26 mouse cellular contexts compared by ENCODE assay signal in the genomic region with DNA sequence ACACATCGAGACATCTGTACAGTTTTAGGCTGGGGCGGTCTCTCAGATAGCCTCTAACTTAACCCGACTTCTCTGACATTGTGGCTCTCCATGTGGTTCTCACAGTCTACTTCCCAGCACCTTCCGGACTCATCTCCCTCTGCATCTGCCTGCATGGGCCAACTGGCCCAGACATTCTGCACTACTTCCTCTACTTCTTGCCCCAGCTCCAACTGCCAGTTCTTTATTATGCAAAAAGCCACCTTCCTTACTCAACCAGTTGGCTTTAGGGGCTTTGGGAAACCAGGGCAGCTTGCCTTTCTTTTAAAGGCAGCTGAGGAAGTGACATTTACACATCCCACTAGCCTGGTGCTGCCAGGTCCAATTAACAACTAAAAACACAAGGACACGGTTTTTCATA.
DNase-seq lines count a peak whose midpoint lies in the region; ATAC-seq lines count a peak whose summit lies in the region.
"Had no signal": no experiment of that assay in that cellular context is flagged by ENCODE, and none has a peak within 500 bp of the region (broad histone marks: within the 10 kb centered on the region; RNA-seq: fewer than 3 reads in every experiment).

No protein-coding gene starts in this region.

- H3K9ac ChIP-seq in kidney, embryonic 16.5 days (replicated peaks; ENCODE audit: low read length), result no peak overlapping the region
- H3K9ac ChIP-seq: embryonic facial prominence, embryonic 13.5 days; forebrain, embryonic 15.5 days; heart, embryonic 12.5 days had no signal

- no peaks in the 10 kb centered on the region for H3K9me3 ChIP-seq in kidney, embryonic 16.5 days (ENCODE audit: low read length)
- H3K9me3 ChIP-seq: embryonic facial prominence, embryonic 13.5 days; forebrain, embryonic 15.5 days; heart, embryonic 12.5 days; limb, embryonic 10.5 days had no signal

- no peak overlapping the region for H3K4me3 ChIP-seq in kidney, embryonic 16.5 days (ENCODE audit: low read length)
- H3K4me3 ChIP-seq: embryonic facial prominence, embryonic 13.5 days; forebrain, embryonic 15.5 days; heart, embryonic 12.5 days; limb, embryonic 10.5 days had no signal

- 82% methylated on average over 5 of the region's 5 CpGs for WGBS in kidney, embryonic 16.5 days

- ATAC-seq in kidney, embryonic 16.5 days (ENCODE audit: low FRiP score, low TSS enrichment), result no peak
- ATAC-seq: forebrain, embryonic 15.5 days had no signal

- peak; percentile 32 for DNase-seq in lung, postnatal 25 days (ENCODE audit: low spot score)
- no peak for DNase-seq in lung, postnatal 10 days
- peak; percentile 27 for DNase-seq in R1 (ENCODE audit: low read depth, low spot score)
- peak; percentile 18 for DNase-seq in fat pad, adult 2 months (ENCODE audit: extremely low read depth, low read depth, low spot score)
- DNase-seq in ovary, postnatal 36 days (ENCODE audit: low spot score), result no peak
- no peak for DNase-seq in adrenal gland, postnatal 10 days
- DNase-seq: adrenal gland, postnatal 25 days; B cell, adult 2 months; cerebellum, adult 11-12 months; cerebellum, postnatal 14 days; embryo, embryonic 11 days; heart, adult 11 months; heart, postnatal 10 days; kidney, adult 11 months; liver; right cerebral cortex, postnatal 14 days; thymus, adult 2 months had no signal

- no peaks in the 10 kb centered on the region for H3K36me3 ChIP-seq in kidney, embryonic 16.5 days (ENCODE audit: insufficient read depth, low read length)
- H3K36me3 ChIP-seq: embryonic facial prominence, embryonic 13.5 days; forebrain, embryonic 15.5 days; heart, embryonic 12.5 days; limb, embryonic 10.5 days had no signal

- H3K4me1 ChIP-seq in kidney, embryonic 16.5 days (ENCODE audit: insufficient read depth, low read length), result no peaks in the 10 kb centered on the region
- H3K4me1 ChIP-seq: embryonic facial prominence, embryonic 13.5 days; forebrain, embryonic 15.5 days; heart, embryonic 12.5 days; limb, embryonic 10.5 days had no signal

- H3K4me2 ChIP-seq in kidney, embryonic 16.5 days (replicated peaks; ENCODE audit: low read depth, low read length), result no peak overlapping the region
- H3K4me2 ChIP-seq: embryonic facial prominence, embryonic 13.5 days; forebrain, embryonic 15.5 days; heart, embryonic 12.5 days; midbrain, embryonic 11.5 days had no signal

- no peak overlapping the region for H3K27ac ChIP-seq in kidney, embryonic 16.5 days (ENCODE audit: low read length)
- H3K27ac ChIP-seq: embryonic facial prominence, embryonic 13.5 days; forebrain, embryonic 15.5 days; kidney, postnatal 0 days; limb, embryonic 10.5 days; macrophage; stomach, postnatal 0 days had no signal

- H3K27me3 ChIP-seq in kidney, embryonic 16.5 days (ENCODE audit: insufficient read depth, low read length), result no peaks in the 10 kb centered on the region
- H3K27me3 ChIP-seq: embryonic facial prominence, embryonic 13.5 days; forebrain, embryonic 15.5 days; heart, embryonic 12.5 days had no signal

Comparison
In these comparisons a context has a peak if more than half of its experiments do, and no peak if none do; other contexts are left out.
1. DNase-seq: peak in lung, postnatal 25 days (single experiment), R1 (single experiment) and fat pad, adult 2 months (single experiment); none in lung, postnatal 10 days (single experiment), ovary, postnatal 36 days (single experiment) and adrenal gland, postnatal 10 days (single experiment).